Mouse (Mus musculus): ENCODE results near the gene Enpep. TPM values are rescaled to one million over a fixed set of nuclear protein-coding genes. Genes with fewer than 3 reads are reported as not detected.
A peak's percentile ranks its signal among the peaks of the same experiment; 100 is the strongest.

The Enpep gene
- polyA plus RNA-seq, 1 experiment from 2014 or later, result 1.7 TPM

DNA sequence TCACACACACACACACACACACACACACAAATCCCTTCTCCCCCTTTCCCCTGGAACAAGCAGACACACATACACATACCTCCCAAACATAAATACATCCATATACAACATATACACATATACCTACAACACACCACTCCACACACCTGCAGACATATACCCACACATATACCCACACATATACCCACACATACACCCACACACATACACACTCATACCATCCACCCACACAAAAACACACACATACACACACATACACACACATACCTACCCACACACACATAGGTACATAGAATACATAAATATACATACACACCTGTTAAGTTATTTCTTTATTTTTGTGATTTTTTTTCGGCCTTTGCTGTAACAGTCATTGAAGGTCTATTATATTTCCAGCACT, 94.5 kb downstream of the Enpep start:
- H3K9me3 ChIP-seq (ENCODE audit: control insufficient read depth, low read length), result no peaks in the 10 kb centered on the region
- H3K9ac ChIP-seq (replicated peaks; ENCODE audit: low read depth, low read length), result no peak overlapping the region
- H3K27ac ChIP-seq (ENCODE audit: low read depth, low read length), result no peak overlapping the region
- H3K4me2 ChIP-seq (ENCODE audit: low read depth, low read length), result no peak overlapping the region
- no peaks in the 10 kb centered on the region for H3K4me1 ChIP-seq (ENCODE audit: control insufficient read depth, insufficient read depth, low read length)
- no peaks in the 10 kb centered on the region for H3K36me3 ChIP-seq (ENCODE audit: control insufficient read depth, insufficient read depth, low read length)
- no peak for ATAC-seq (ENCODE audit: low read depth)
- H3K27me3 ChIP-seq (ENCODE audit: control insufficient read depth, insufficient read depth, low read length), result no peaks in the 10 kb centered on the region
- no peak overlapping the region for H3K4me3 ChIP-seq (ENCODE audit: low read depth, low read length)
- WGBS, result 84% methylated on average over 1 of the region's 1 CpGs

DNA sequence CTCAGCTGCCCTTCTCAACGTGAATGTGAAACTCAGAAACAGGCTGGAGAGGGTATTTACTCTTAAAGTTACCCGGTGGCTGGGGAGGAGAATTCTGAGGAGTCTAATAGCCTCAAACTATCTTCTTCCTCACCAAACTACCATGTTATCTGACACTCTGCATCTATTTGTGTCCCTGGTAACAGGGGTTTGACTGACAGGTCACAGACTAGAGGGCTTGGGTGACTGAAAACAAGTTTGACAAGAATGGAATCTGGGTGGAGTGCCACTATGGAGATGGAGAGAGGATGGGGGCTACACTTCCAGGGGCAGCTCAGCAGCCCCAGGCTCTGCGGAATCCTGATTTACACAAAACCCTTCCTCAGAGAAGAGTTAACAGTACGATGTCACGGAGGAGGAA, 105.2 kb downstream of the Enpep start:
- WGBS, result 3% methylated on average over 5 of the region's 5 CpGs
- Histone ChIP-seq H3K27me3 (ENCODE audit: control insufficient read depth, insufficient read depth, low read length) (peaks cover 44% of the 10 kb centered on the region), H3K9me3 (ENCODE audit: control insufficient read depth, low read length) (no peaks in the 10 kb centered on the region), H3K4me3 (ENCODE audit: low read depth, low read length) (no peak overlapping the region), H3K36me3 (ENCODE audit: control insufficient read depth, insufficient read depth, low read length) (no peaks in the 10 kb centered on the region), H3K9ac (replicated peaks; ENCODE audit: low read depth, low read length) (no peak overlapping the region), H3K4me2 (ENCODE audit: low read depth, low read length) (no peak overlapping the region), H3K4me1 (ENCODE audit: control insufficient read depth, insufficient read depth, low read length) (no peaks in the 10 kb centered on the region), H3K27ac (ENCODE audit: low read depth, low read length) (no peak overlapping the region)
- no peak for ATAC-seq (ENCODE audit: low read depth)

DNA sequence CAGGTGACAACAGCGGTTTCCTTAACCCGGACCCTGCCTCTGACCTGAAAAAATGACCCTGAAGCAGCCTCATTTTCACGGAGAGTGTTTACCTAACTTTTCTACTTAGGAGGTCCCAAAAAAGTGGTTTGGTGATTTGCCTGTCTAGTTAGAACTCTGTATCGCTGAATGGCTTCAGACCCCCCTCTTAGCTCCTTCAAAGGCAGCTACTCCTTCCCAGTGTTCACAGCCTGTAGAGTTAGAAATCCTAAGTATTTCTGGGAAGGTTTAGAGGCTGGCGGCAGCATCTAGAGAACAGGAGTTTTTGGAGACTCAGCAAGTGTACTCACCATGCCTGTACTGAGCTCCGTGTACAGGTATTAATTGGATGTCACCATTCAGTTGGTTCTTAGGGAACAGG, 105.8 kb downstream of the Enpep start:
- H3K4me2 ChIP-seq (ENCODE audit: low read depth, low read length), result no peak overlapping the region
- ATAC-seq (ENCODE audit: low read depth), result no peak
- peaks cover 47% of the 10 kb centered on the region for H3K27me3 ChIP-seq (ENCODE audit: control insufficient read depth, insufficient read depth, low read length)
- no peak overlapping the region for H3K27ac ChIP-seq (ENCODE audit: low read depth, low read length)
- no peak overlapping the region for H3K9ac ChIP-seq (replicated peaks; ENCODE audit: low read depth, low read length)
- H3K4me3 ChIP-seq (ENCODE audit: low read depth, low read length), result no peak overlapping the region
- no peaks in the 10 kb centered on the region for H3K36me3 ChIP-seq (ENCODE audit: control insufficient read depth, insufficient read depth, low read length)
- H3K4me1 ChIP-seq (ENCODE audit: control insufficient read depth, insufficient read depth, low read length), result no peaks in the 10 kb centered on the region
- WGBS, result 0% methylated on average over 6 of the region's 6 CpGs
- H3K9me3 ChIP-seq (ENCODE audit: control insufficient read depth, low read length), result no peaks in the 10 kb centered on the region

DNA sequence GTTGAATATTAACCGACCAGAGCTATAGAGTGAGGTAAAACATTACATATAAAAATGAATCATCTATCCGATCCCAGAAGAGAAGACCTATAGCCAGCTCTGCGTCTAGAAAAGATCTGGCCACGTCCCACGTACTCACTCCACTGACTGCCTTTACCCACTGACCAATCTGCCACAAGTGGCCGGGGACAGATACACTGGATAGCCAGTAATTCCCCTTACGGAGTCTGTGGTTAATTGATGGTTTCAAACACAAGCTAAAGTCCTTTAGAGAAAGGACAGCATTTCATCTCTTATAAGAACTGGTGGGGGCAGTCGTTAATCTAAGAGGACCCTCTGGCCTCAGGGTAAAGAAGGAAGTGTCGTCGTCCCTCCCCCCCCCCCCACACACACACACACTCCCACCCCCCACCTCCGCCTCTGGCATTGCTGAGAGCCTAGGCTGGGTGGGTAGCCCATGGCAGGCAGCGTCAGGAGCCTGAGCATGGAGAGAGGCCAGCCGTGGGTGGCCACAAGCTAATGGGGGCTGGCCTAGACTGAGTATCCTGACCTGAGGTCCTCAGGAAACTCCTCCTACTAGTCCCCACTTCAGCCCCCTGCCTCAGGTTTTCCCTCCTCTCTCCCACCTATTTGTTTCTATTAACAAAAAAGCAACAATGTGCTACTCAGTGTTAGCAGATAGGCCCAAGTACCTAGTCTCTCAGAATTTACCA, 106.8 kb downstream of the Enpep start:
- H3K9me3 ChIP-seq (ENCODE audit: control insufficient read depth, low read length), result no peaks in the 10 kb centered on the region
- WGBS, result under 1% methylated on average over 12 of the region's 13 CpGs
- H3K27me3 ChIP-seq (ENCODE audit: control insufficient read depth, insufficient read depth, low read length), result peaks cover 53% of the 10 kb centered on the region
- H3K9ac ChIP-seq (replicated peaks; ENCODE audit: low read depth, low read length), result no peak overlapping the region
- H3K27ac ChIP-seq (ENCODE audit: low read depth, low read length), result no peak overlapping the region
- ATAC-seq (ENCODE audit: low read depth), result peak; percentile 18; the same call in 1 of the 2 replicates
- H3K4me2 ChIP-seq (ENCODE audit: low read depth, low read length), result no peak overlapping the region
- no peaks in the 10 kb centered on the region for H3K36me3 ChIP-seq (ENCODE audit: control insufficient read depth, insufficient read depth, low read length)
- no peak overlapping the region for H3K4me3 ChIP-seq (ENCODE audit: low read depth, low read length)
- no peaks in the 10 kb centered on the region for H3K4me1 ChIP-seq (ENCODE audit: control insufficient read depth, insufficient read depth, low read length)

GRCm38 (mm10) chr3:129224806-129225576, 107.5 kb downstream of the Enpep start:
- H3K4me1 ChIP-seq (ENCODE audit: control insufficient read depth, insufficient read depth, low read length), result no peaks in the 10 kb centered on the region
- ATAC-seq (ENCODE audit: low read depth), result peak; percentile 25; the same call in 1 of the 2 replicates
- 1% methylated on average over 40 of the region's 40 CpGs for WGBS
- no peak overlapping the region for H3K27ac ChIP-seq (ENCODE audit: low read depth, low read length)
- no peak overlapping the region for H3K4me2 ChIP-seq (ENCODE audit: low read depth, low read length)
- no peak overlapping the region for H3K4me3 ChIP-seq (ENCODE audit: low read depth, low read length)
- H3K9ac ChIP-seq (replicated peaks; ENCODE audit: low read depth, low read length), result no peak overlapping the region
- no peaks in the 10 kb centered on the region for H3K36me3 ChIP-seq (ENCODE audit: control insufficient read depth, insufficient read depth, low read length)
- H3K9me3 ChIP-seq (ENCODE audit: control insufficient read depth, low read length), result no peaks in the 10 kb centered on the region
- H3K27me3 ChIP-seq (ENCODE audit: control insufficient read depth, insufficient read depth, low read length), result peaks cover 57% of the 10 kb centered on the region

GRCm38 (mm10) chr3:129223964-129224805, 108.3 kb downstream of the Enpep start:
- no peak for ATAC-seq (ENCODE audit: low read depth)
- Histone ChIP-seq H3K9ac (replicated peaks; ENCODE audit: low read depth, low read length) (no peak overlapping the region), H3K27me3 (ENCODE audit: control insufficient read depth, insufficient read depth, low read length) (peaks cover 63% of the 10 kb centered on the region), H3K36me3 (ENCODE audit: control insufficient read depth, insufficient read depth, low read length) (no peaks in the 10 kb centered on the region), H3K27ac (ENCODE audit: low read depth, low read length) (no peak overlapping the region), H3K4me2 (ENCODE audit: low read depth, low read length) (no peak overlapping the region), H3K9me3 (ENCODE audit: control insufficient read depth, low read length) (no peaks in the 10 kb centered on the region), H3K4me3 (ENCODE audit: low read depth, low read length) (no peak overlapping the region), H3K4me1 (ENCODE audit: control insufficient read depth, insufficient read depth, low read length) (no peaks in the 10 kb centered on the region)
- WGBS, result 0% methylated on average over 26 of the region's 26 CpGs

DNA sequence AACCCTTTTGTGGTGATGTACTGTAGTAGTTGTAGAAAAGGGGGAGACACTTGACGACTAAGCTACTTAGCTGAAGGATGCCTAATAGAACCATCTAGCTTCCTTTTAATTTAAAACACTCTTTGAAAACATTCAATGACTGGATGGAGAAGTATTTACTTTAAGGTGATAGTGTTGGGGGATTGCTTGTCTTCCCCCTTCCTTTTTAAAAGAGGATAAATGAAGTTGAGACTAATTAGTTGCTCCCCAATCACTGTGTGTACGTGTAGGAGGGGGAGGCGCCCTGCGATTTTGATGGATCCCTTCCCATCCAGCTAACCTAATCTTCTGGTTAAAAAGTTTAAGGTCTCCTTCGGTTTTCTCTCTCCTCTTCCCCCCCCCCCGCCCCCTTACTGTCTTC, 109.1 kb downstream of the Enpep start:
- H3K27ac ChIP-seq (ENCODE audit: low read depth, low read length), result no peak overlapping the region
- WGBS, result 1% methylated on average over 6 of the region's 6 CpGs
- no peak for ATAC-seq (ENCODE audit: low read depth)
- no peaks in the 10 kb centered on the region for H3K36me3 ChIP-seq (ENCODE audit: control insufficient read depth, insufficient read depth, low read length)
- H3K4me3 ChIP-seq (ENCODE audit: low read depth, low read length), result no peak overlapping the region
- no peaks in the 10 kb centered on the region for H3K9me3 ChIP-seq (ENCODE audit: control insufficient read depth, low read length)
- peaks cover 61% of the 10 kb centered on the region for H3K27me3 ChIP-seq (ENCODE audit: control insufficient read depth, insufficient read depth, low read length)
- no peaks in the 10 kb centered on the region for H3K4me1 ChIP-seq (ENCODE audit: control insufficient read depth, insufficient read depth, low read length)
- no peak overlapping the region for H3K9ac ChIP-seq (replicated peaks; ENCODE audit: low read depth, low read length)
- H3K4me2 ChIP-seq (ENCODE audit: low read depth, low read length), result no peak overlapping the region

GRCm38 (mm10) chr3:129222448-129223290, 109.9 kb downstream of the Enpep start:
- Histone ChIP-seq H3K4me3 (ENCODE audit: low read depth, low read length) (no peak overlapping the region), H3K4me2 (ENCODE audit: low read depth, low read length) (no peak overlapping the region), H3K27me3 (ENCODE audit: control insufficient read depth, insufficient read depth, low read length) (peaks cover 62% of the 10 kb centered on the region), H3K4me1 (ENCODE audit: control insufficient read depth, insufficient read depth, low read length) (no peaks in the 10 kb centered on the region), H3K36me3 (ENCODE audit: control insufficient read depth, insufficient read depth, low read length) (no peaks in the 10 kb centered on the region), H3K27ac (ENCODE audit: low read depth, low read length) (no peak overlapping the region), H3K9me3 (ENCODE audit: control insufficient read depth, low read length) (no peaks in the 10 kb centered on the region), H3K9ac (replicated peaks; ENCODE audit: low read depth, low read length) (no peak overlapping the region)
- ATAC-seq (ENCODE audit: low read depth), result no peak
- 1% methylated on average over 21 of the region's 21 CpGs for WGBS
